Mouse (Mus musculus): ENCODE results near the gene Nup35. TPM values are rescaled to one million over a fixed set of nuclear protein-coding genes. Genes with fewer than 3 reads are reported as not detected.

Gene Nup35
- polyA plus RNA-seq (2017; shearing (Covaris generic)) = 10 to 100 TPM; 27.5 to 35.3 (median 34.4) TPM

DNA sequence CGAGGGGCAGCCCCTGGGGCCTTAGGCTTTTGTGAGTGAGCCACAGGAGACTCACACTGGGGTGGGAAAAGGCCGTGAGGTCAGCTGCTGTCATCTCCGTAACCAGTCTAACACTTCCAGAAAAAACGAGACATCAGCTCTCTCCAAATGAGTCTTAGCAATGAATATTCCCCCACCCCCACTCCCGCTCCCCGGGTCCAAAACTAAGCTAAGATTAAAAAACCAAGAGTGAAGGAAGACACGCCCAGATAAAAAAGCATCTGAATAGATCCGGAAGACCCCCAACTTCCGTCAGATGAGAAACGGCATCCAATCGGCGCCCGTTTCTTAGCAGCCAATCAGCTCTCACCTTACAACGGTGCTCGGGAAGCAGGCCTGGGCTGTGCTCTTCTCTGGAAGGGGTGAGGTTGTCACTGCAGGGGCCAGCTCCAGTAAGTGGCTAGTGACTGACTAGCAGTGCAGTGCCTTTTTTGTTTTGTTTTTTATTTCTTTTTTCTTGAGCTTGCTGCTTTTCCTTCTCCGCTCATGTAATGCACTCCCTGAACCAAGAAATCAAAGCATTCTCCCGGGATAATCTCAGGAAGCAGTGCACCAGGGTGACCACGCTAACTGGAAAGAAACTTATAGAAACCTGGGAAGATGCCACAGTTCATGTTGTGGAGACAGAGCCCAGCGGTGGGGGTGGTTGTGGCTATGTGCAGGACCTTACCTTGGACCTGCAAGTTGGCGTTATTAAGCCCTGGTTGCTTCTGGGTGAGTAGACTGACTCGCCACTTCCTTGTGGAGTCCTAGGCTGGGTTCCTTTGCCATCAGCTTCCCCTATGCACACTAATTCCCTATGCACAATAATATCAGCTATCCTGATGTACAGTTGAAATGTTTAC lies at the start of gene Nup35, which contains the start of gene Dusp19:
Gene Nup35, plus strand, starts transcription at position 383 of the 884 bp plus-strand sequence.
Gene Dusp19, plus strand, starts transcription at position 192 of the 884 bp plus-strand sequence.
- ATAC-seq = peak; percentile 98

DNA sequence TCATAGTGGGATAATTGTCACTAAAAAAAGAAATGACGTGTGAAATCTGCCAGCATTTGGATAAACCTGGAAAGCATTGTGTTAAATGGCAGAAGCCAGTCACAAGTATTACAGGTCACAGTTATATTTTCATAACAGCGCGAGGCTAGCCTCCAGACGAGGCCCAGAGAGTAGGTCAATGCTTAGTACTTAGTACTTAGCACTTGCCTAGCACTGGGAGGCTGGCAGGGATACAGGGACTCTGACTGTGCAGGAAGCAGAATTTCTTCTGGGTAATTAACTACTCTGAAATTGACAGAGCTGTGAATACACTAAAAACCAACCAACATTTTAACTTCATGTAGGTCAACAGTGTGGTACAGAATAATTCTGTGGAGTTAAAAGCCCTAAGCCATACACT lies 49.6 kb upstream of the Nup35 start:
- no peak for ATAC-seq

DNA sequence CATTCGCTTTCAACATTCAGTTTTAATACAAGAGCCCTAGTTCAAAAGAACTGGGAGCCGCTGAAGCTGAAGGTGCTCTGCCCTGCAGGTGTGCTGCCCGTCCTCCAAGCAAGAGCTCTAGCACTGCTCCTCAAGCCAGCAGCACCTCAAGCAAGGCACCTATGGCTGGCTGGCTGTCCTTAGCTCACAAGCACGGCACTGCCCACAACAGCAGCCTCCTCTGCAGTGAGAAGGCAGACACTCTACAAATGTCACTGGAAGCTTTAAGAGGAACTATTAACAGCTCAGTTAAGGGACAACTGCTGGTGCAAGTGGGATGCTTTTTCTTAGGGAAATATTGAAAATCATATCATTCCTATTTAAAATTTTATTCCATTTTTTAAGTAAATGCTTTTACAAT lies 46.4 kb upstream of the Nup35 start:
- ATAC-seq = no peak

DNA sequence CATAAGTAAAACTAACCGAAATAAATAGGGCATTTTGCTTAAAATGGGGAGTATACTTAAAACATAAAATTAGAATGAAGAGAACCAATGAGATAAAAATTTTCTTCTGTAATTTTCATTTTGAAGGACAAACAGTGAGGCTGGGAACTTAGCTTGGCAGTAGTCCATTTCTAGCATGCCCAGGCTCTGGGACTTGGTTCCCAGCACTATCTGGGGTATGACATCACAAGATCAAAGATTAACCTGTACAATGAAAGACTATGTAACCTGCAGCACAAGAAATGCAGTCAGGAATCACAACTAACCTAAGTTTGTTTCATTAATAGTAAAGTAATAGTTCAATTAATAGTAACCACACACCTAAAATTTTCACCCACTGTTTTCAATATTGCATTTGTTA lies 39.8 kb upstream of the Nup35 start:
- ATAC-seq = no peak

DNA sequence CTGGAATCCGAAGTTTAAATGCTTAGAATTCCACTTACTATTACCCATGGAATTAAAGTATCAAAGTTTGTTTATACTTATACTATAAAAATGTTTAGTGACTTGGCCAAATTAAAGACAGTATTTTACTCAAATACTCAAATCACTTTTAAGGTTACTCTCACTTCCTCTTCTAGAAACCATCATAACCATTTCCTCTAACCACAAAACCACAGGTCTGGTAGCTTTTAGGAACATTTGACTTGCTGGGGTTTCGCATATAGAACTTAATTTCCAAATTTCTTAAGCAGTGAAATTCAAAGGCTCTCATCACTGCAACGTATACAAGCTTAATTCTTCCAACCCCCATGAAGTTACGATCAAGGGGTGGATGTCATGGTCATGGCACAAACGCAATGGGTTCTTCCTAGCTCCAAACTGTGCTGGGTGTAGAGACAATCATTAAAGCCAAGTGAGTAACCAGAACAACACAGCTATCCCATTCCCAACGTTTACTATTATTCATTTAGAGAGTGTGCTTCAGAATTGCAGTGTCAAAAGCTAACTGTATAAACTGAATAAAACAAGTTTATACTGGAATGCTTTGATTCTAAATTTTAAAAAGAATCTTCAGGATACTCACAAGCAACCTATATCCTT lies 37.7 kb upstream of the Nup35 start:
- no peak for ATAC-seq

DNA sequence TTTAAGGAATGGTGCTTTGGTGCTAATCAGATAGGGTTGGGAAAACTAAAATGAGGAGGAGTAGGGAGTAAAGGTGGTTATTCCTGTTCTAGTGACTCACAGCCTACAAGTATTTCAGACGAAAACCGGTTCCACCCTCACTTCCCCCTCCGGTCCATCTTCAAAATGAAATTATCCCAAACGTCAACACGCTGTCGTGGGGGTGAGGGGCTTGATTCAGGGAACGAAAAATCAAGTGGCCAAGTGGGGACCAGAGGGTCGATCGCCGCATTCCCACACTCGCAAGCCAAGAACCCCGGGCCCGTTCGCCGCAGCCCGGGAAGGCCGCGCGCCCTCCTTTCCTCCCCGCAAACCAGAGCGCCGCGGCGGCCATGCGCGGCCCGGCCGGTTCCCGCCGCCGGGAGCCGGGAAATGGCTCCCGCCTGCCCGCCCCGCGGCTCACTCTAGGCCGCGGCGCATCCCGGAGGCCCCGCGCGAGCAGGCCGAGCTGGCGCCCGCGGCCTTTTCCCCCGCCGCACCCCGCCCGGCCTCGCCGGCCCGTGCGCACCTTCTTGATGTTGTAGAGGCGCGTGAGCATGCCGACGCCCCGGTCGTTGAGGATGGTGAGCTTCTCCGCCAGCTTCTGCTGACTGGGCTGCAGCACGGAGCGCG lies 36.6 kb upstream of the Nup35 start:
- ATAC-seq = peak; percentile 23

DNA sequence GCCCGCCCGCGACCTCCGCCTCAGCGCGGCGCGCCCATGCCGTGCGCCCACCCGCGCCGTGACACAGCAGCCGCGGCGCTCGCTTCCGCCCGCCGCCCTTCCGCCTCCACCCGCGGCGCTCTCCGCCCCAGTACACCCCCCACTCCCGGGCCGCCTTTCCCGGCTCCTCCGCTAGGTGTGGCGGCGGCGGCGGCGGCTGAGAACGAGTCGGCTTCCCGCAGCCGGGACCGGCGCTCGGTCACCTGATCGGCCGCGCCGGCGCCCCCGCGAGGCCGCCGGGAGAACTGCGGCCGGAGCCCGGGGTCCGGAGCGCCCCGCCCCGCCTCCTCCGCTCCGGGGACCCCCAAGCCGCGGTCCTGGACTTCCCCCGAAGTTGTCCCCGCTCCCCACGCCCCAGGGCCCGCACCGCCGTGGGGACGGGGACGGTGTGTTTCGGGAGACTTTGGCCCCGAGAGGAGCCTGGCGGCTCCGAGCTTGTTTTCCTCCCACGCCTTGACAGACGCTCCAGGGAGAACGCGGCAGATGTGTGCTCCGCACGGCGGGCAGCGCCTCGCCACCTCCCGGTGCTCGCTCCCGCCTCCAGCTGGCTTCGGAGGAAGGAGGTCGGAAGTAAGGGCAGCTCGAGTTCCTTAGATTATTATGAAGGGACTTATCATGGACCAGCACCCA lies 35.9 kb upstream of the Nup35 start, which contains the start of gene Nckap1:
Gene Nckap1, minus strand, starts transcription at position 338 of the 669 bp plus-strand sequence.
- ATAC-seq = peak; percentile 82

DNA sequence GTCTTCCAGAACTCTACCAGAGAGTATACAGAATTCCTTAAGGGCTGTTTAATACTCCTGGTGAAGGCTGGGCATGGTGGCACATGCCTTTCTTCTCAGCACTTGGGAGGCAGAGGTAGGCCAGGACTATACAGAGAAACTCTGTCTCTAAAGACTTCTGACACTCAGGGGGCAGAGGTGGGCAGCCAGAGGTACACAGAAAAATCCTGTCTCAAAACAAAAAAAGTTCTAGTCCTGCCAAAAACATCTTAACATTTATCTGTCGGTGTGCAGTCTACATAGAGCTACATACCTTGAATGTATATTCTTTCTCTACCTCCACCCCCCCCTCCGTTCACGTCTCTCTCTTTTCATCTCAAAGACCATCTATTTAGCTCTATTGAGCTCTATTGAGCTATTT lies 34.7 kb upstream of the Nup35 start:
- ATAC-seq = no peak

DNA sequence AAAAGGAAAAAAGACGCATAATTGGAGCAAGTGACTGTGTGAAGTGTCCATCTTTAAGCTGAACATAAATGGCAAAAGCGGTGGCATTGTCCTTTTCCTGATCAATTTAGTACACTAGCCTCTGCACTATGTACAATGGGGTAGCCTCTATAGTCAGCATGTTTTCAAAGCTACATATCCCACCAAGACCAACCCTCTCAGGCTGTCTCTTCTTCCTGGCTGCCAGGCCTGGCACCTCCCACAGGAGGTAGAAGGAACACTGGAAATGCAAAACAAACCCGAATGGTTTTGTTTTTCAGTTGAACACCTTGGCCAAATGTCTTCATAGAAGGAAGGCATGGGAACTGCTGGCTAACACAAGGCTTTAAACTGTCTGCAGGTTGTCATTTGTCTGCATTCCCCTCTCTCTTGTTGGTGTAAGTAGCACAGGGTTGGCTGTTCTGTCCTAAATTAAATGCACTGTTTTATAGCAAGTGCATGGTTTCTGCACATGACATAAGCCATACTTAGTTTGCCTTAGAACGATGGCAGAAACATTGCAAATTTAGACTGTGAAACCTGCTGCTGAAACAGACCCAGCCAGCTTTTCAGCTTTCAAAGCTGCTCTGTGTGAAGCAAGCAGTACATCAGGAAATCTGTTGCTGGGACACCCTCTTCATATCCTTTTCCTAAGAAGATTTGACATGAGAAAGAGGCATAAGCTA lies 22.7 kb upstream of the Nup35 start:
- no peak for ATAC-seq

DNA sequence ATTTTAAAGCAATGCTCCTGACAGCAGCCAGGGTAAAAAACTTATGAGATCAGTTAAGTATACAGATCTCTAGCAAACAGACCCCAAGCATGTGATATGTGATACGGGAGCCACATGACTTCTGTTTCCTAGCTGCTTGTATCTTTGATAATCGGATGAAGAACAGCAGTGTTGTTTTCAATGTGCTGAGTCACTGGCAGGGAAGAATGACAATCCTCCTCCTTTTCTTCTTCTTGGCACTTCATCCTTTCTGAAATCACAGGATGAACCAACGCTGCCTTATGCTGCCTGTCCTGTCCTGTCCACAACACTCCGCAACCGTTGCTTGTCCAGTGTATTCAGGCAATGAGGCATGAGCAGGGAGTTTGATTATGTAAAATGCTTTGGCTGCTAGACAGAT lies 20.1 kb upstream of the Nup35 start:
- no peak for ATAC-seq

DNA sequence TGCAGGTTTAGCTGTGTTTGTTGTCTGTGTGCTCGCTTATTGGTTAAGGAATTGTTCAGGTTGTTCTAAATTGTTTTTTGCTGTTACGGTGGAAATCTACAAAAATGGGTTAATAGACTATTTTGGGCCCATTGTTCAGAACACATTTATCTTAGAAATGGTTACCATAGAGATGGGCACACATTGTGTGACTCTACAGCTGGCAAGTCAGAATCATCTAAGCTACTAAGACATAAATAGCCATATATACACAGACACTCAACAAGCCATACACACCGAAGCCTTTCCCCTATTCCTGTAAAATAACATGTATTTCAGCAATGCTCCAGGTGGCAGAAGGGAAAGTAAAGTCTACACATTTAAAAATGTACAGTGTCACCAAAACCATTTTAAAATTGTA lies 17.2 kb upstream of the Nup35 start:
- ATAC-seq = no peak

DNA sequence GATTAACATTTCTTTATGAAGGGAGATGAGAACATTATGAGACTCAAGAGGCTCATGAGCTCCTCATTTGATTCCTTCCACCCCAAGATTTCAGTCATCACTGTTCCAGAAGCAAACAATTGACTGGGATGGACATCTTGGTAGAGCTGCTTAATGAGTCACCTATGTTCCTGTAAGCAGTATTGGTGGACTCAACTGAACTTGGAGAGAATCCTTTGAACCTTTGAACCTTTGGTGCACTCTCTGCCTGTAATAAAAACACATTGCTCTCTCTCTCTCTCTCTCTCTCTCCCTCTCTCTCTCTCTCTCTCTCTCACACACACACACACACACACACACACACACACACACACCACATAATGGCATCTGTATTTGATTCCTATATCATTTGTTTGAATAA lies 16.4 kb upstream of the Nup35 start:
- no peak for ATAC-seq

DNA sequence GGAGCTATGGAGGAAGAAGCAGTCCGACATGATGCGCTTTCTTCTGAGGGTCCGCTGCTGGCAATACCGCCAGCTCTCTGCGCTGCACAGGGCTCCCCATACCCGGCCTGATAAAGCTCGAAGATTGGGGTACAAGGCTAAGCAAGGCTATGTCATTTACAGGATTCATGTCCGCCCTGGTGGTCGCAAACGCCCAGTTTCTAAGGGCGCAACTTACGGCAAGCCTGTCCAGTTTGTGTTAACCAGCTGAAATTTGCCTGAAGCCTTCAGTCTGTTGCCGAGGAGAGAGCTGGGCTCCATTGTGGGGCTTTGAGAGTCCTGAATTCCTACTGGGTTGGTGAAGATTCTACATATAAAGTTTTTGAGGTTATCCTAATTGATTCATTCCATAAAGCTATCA lies 14.3 kb upstream of the Nup35 start:
- ATAC-seq = no peak

DNA sequence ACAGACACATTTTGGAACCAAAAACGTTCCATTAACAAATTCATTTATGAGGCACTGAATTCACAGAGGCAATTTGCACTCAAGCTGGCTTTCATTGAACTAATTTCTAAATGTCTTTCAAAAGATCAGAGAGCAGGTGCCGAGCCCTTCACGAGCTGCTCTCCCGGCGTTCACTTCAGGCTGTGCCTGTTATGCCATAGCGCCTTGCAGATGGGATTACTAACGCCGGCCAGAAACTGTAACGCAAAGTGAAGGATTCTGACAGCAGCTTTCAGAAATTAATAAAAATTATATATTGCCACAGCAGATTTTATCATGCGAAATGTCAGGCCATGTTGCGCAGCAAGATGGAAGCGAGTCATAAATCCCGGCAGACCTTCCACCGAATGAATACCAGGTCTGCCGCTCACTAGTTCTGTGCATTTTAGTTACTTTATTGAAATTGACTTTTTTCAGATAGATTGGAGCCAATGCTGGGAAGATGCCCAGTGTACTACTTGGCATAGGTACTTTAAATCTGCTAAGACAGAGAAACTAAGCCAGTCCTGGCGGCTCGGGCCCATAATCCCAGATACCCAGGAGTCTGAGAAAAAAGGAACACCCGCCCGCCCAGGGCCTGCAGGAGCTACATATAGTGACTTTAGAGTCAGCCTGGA lies 13.1 kb upstream of the Nup35 start:
- ATAC-seq = no peak

DNA sequence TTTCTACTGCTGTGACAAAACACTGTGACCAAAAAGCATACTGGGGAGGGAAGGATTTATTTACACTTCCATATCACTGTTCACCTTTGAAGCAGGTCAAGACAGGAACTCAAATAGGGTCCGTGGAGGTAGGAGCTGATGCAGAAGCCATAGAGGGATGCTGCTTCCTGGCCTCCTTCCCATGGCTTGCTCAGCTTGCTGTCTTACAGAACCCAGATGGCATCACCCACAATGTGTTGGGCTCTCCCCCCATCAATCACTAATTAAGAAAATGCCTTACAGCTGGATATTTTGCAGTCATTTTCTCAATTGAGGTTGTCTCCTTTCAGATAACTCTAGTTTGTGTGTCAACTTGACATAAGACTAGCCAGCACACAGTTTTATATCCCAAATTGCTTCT lies 4.8 kb upstream of the Nup35 start:
- ATAC-seq = no peak

DNA sequence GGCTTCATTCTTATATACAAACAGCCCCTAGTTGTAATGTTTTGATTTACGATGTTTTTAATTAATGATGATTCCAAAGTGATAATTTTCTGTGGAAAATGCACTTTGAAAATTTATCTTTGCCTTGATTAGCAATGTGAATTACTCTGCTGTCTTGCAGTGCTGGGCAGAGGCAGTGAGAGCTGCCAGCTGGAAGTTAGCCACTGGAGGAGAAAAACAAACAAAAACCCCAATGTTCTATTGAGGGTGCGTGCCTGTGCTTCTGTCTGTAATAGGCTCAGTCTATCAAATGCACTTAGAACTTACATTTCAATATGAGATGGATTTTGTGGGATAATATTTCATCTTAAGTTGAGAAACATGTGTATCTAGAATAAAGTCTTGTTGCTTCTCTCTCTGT lies 4.2 kb upstream of the Nup35 start:
- no peak for ATAC-seq

DNA sequence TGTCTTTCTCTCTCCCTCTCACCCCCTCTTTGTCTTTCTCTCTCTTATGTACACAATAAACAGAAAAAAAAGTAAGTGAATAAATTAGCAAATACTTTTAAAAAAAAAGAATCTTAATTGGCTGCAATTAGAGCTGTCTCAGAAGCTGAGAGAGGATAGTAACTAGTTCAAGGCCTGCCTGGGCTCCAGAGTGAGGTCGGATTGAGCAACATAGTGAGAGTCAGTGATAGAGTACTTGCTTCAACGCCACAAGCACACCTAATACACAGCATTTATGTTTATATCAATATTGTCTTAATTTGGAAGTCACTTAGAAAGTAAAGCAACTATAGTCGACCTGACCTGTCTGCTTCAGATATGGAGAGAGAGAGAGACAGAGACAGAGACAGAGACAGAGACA lies 2.0 kb downstream of the Nup35 start:
- no peak for ATAC-seq

DNA sequence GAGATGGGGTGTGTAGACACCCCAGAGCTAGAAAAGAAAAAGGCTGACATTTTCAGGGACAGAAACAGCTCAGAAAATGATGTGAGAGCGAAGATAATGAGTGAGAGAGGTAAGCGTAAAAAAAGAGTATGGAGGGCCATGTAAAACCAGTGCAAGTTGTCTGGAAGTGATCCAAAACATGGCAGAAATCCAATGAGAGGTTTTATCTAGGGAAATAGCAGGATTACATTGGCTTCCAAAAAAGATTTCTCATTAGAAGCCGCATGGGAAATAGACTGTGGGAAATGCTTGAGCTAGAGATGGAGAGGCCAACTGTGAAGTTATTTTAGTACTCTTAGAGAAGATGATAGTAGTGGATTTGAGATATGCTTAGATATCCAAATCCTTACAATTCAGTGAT lies 4.9 kb downstream of the Nup35 start:
- ATAC-seq = no peak

DNA sequence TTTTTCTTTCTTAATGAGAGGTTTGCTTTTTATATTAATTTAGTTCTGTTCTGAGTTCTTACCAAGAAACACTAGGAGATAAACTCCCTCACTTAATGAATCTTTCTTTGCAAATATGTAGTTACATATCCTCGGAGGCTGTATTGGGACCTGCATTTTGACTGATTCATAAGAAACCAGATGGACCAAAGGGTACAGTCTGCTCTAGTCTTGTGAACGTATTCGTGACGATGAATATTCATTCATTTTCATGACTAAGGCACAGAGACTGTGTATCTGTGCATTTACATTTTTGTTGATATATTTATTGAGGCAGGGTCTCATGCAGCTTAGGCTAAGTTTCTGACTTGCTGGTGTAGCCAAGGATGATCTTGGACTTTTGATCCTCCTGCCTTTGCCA lies 7.5 kb downstream of the Nup35 start:
- no peak for ATAC-seq

DNA sequence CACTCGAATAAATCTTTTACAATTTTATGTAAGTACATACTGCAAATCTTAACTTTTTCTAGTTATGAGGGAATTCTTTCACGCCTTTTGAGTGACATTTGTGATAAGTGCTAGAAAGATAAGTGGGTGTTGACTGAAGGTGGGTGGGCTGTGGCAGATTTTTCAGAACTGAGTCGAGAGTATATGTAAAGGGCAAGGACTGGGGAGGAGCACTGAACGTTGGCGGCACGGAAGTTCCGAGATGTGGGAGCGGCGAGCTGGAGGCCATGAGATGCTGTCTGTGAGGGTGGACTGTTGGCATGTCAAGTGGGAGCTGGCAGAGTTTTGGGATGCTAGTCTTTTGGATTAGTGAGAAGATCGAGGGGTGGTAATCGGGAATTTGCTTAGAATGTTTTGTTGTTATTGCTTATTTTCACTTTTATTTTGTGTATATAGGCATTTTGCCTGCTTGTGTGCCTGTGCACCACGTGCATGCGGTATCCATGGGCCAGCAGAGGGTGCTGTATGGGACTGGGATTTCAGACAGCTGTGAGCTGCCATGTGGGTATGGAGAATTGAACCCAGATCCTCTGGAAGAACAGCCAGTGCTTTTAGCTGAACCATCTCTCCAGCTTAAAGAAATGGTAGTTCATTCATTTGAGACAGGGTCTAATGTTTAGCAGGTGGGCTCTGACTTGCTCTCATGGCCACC lies 15.4 kb downstream of the Nup35 start:
- no peak for ATAC-seq
